Mouse (Mus musculus): ENCODE data around the gene Immp2l. TPM values are rescaled to one million over a fixed set of nuclear protein-coding genes. Genes with fewer than 3 reads are reported as not detected.
"Not testable (repeated sequence)": the region's sequence is repeated elsewhere in the genome, so short reads cannot be mapped to it uniquely, and the experiment has no call there.

Immp2l gene
- total RNA-seq, 2 experiments from 2014 or later = 28.8 to 42.1 TPM

GRCm38 (mm10) chr12:41674861-41675260 lies 651.0 kb downstream of the Immp2l start:
- no peak for DNase-seq

GRCm38 (mm10) chr12:41680141-41680540 lies 656.3 kb downstream of the Immp2l start:
- peak; percentile 40 for DNase-seq

- no peak for DNase-seq
Observed at GRCm38 (mm10) chr12:41682141-41682540, 658.3 kb downstream of the Immp2l start.

DNA sequence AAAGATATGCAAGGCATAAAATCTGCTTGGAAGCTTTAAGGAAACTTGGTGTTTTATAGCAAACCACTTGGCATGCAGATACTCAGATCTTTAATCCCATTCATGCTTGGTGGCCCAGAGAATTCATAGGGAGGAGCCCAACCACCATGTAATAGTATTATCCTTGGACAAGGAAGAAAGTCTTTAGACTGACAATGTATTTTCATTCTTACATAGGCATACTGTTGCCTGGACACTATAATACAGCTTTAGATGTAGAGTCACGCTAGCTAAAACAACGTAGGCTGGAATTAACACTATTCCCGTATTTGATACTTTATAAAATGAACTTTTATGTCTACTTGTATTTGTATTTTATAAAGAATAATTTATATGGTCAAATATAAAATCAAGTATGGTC lies 665.9 kb downstream of the Immp2l start:
- DNase-seq = no peak

- no peak for DNase-seq
Observed at GRCm38 (mm10) chr12:41710608-41711007, 686.7 kb downstream of the Immp2l start.

- DNase-seq = no peak
Observed at GRCm38 (mm10) chr12:41716946-41717345, 693.1 kb downstream of the Immp2l start.

- no peak for DNase-seq
Observed at GRCm38 (mm10) chr12:41724585-41724984, 700.7 kb downstream of the Immp2l start.

GRCm38 (mm10) chr12:41726720-41727119 lies 702.8 kb downstream of the Immp2l start:
- DNase-seq = no peak

DNA sequence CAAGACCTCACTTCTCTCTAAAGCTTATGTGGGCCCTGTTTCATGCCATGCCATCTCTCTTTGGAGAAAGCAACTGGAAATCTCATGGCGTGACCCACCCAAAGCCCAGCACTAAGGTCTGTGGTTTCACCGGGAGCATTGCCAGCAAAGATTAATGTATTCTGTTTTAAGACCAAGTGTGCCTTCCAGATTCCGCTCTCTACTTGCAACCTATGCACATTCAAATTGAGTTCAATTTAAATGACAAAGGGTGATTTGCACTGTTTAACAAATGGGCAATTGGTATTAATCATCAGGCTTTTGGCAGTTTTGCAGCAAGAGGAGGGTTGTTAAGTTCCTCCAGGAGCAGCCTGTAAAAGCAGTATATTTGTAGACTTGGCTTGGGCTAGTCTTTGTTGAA lies 703.3 kb downstream of the Immp2l start:
- DNase-seq = no peak

GRCm38 (mm10) chr12:41727764-41728338 lies 704.0 kb downstream of the Immp2l start:
- DNase-seq = no peak

GRCm38 (mm10) chr12:41728467-41728866 lies 704.6 kb downstream of the Immp2l start:
- no peak for DNase-seq

- DNase-seq = no peak
Observed at GRCm38 (mm10) chr12:41729780-41730179, 705.9 kb downstream of the Immp2l start.

DNA sequence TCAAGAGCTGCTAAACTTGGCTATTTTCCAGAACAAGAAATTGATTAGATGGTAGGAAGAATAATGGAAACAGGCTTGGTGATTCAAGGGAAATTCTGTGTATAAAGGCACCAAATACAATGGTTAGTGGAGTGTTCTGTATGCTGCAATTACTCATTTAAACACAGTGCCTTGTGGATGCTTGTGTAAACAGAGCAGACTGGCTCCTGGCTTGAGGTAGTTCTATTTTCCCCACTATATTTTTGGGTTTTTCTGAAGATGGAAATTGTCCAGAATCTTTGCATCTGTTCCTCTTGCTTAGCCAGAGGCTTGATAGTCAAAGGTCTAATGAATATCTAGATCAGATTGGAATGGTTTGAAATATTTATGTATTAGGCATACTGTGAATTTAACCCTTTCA lies 709.3 kb downstream of the Immp2l start:
- no peak for DNase-seq

GRCm38 (mm10) chr12:41742887-41743286 lies 719.0 kb downstream of the Immp2l start:
- DNase-seq = no peak

- no peak for DNase-seq
Observed at GRCm38 (mm10) chr12:41763396-41763795, 739.5 kb downstream of the Immp2l start.

DNA sequence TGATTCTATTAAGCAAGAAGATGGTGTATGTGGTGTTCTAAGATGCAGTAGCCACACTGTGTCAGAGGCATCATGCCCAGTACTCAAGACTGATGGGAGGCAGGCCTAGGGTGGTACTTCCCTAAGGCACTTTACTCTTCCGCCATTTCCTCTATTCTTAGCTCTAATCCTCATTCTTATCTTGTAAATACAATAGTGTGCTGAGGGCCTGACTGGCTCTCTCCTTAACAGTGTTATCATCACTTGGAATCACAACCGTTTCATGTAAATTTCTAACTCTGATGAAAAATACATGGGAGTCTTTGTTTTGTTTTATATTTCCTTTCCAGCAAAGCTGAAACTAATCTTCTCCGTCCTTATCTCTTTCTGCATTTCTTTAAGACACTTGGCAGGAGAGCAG lies 750.1 kb downstream of the Immp2l start:
- DNase-seq = no peak

- DNase-seq = peak; percentile 34
Observed at GRCm38 (mm10) chr12:41774623-41775323, 750.9 kb downstream of the Immp2l start.

GRCm38 (mm10) chr12:41777762-41778161 lies 753.9 kb downstream of the Immp2l start:
- not testable (repeated sequence) for DNase-seq

DNA sequence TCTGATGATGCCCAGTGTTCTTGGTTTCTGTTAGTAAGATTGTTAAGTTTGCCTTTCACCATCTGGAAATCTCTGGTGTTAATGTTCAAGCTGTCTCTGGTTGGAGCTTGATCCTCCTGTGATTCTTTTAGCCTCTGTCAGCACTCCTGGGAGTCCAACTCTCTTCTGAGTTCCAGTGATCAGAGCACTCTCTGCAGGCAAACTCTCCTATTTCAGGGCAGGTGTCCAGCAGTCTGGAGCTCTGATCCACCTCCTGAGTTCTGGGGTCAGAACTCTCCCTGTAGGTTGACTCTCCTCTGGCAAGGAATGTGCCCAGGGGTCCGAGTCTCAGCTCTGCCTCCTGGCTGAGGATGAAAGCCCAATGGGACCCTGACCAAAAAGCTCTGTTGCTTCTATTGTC lies 769.8 kb downstream of the Immp2l start:
- DNase-seq = not testable (repeated sequence)

GRCm38 (mm10) chr12:41829517-41829916 lies 805.6 kb downstream of the Immp2l start:
- DNase-seq = no peak

GRCm38 (mm10) chr12:41831731-41832130 lies 807.8 kb downstream of the Immp2l start:
- DNase-seq = no peak

GRCm38 (mm10) chr12:41834646-41835045 lies 810.8 kb downstream of the Immp2l start:
- no peak for DNase-seq

DNA sequence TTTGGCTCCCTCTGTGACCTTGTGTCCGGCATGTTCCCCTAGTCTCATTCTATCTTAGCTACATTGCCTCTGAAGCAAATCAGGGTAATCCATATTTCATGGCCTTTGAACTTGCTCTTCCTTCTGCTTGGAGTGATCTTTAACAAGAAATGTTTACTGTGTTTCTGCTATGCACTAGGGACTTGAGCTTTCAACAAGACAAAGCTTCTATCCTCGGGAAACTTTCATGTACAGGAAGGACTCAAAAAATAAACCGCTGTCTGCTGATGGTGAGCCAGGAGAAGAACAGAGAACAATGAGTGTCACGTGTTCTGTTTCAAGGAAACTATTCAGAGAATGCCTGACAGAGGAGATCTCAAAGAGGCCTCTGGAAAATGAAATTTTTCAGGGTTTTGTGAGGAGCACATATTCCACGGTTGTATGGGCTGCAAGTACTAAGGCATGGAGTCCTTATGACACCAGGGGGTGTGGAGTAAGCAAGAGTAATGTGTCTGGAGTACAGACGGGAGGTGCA lies 814.5 kb downstream of the Immp2l start:
- DNase-seq = no peak

GRCm38 (mm10) chr12:41839241-41839640 lies 815.4 kb downstream of the Immp2l start:
- DNase-seq = no peak

Measured in adrenal gland, postnatal 10 days (tissue).